ENCODE assay signal across 10 mouse cellular contexts in the genomic region with DNA sequence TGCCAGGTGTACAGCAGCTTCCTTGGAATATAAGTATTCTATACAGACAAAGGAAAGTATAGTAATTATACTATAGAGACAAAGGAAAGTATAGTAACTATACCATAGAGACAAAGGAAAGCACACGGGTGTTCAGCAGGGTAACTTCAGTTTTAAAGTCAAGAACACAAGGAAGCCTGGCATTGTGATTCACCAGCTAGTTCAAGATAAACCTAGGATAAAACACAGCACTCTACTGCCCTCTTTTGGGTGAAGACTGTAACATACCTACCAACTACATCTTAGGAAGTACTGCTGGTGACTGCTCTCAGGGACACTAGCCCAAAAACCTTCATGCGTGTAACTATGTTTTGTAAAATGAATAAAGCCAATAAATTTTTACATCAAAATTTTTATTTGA. TPM values are rescaled to one million over a fixed set of nuclear protein-coding genes. Genes with fewer than 3 reads are reported as not detected.
DNase-seq lines count a peak whose midpoint lies in the region; ATAC-seq and TF ChIP-seq lines count a peak whose summit lies in the region.
"Had no signal": no experiment of that assay in that cellular context is flagged by ENCODE, and none has a peak within 500 bp of the region (broad histone marks: within the 10 kb centered on the region; RNA-seq: fewer than 3 reads in every experiment).

No protein-coding gene starts in this region.

- 10% methylated on average over 2 of the region's 2 CpGs for WGBS in cerebellum, adult 2 months

- ATAC-seq in megakaryocyte-erythroid progenitor cell, adult 5-6 weeks (replicated peaks; ENCODE audit: low FRiP score, low TSS enrichment, poor library complexity, severe bottlenecking): peak; percentile 85

- no peak overlapping the region for H3K4me3 ChIP-seq in cerebellum, adult 2 months (replicated peaks; ENCODE audit: insufficient read depth, low read depth, low read length)
- H3K4me3 ChIP-seq: embryonic facial prominence, embryonic 12.5 days; megakaryocyte, embryonic 14.5 days had no signal

- TF ChIP-seq POLR2A in cerebellum, adult 2 months (IDR thresholded peaks at IDR 0.05; ENCODE audit: borderline replicate concordance, insufficient read depth, low read length): no peak

- H3K4me1 ChIP-seq in cerebellum, adult 2 months (ENCODE audit: control insufficient read depth, insufficient read depth, low read length): peaks cover 15% of the 10 kb centered on the region
- H3K4me1 ChIP-seq: embryonic facial prominence, embryonic 12.5 days had no signal

- H3K27me3 ChIP-seq in cerebellum, adult 2 months (ENCODE audit: control insufficient read depth, insufficient read depth, low read length): no peaks in the 10 kb centered on the region
- H3K27me3 ChIP-seq: embryonic facial prominence, embryonic 12.5 days; megakaryocyte, embryonic 14.5 days had no signal

- intact Hi-C loops in gastrocnemius, postnatal 14 days (cut with DNase I; ENCODE audit: low total_unique reads): loop anchor here (5.0 kb wide), 1 partner anchor 421 kb away; no protein-coding TSS in a partner anchor

- no peak overlapping the region for H3K27ac ChIP-seq in cerebellum, adult 2 months (ENCODE audit: insufficient read depth, low read length)
- H3K27ac ChIP-seq: embryonic facial prominence, embryonic 12.5 days had no signal

- peak; percentile 75 for DNase-seq in left cerebral cortex, adult 11 months (ENCODE audit: low spot score)
- DNase-seq in left cerebral cortex, adult 8-10 months (ENCODE audit: low spot score in 2 of 2): no peak
- peak; percentile 81 for DNase-seq in ES-CJ7 (ENCODE audit: low read depth, low spot score)
- DNase-seq in cerebellum, adult 2 months: peak in 1 of 2 experiments; percentile 86
- peak; percentile 41 to 75 for DNase-seq in heart, adult 9 months (ENCODE audit: low spot score in 2 of 2)
- DNase-seq in kidney, postnatal 14 days: peak; percentile 82
- no peak for DNase-seq in gastrocnemius, postnatal 14 days

- TF ChIP-seq CTCF in cerebellum, adult 2 months (IDR thresholded peaks at IDR 0.05; ENCODE audit: borderline replicate concordance, insufficient read depth, low read depth, low read length): peak; percentile 63

RNA-seq across cellular contexts. Expression of a gene that starts 14.9 kb away (rescaled TPM):
- total RNA-seq in left cerebral cortex, adult 8-10 months (2022): 10 to 100 TPM in 3 of 4 experiments, 1 to 10 TPM in 1; 9.6 to 12.8 (median 12.1) TPM
- polyA plus RNA-seq in cerebellum, adult 2 months (2012; rRNA removed): 7.9 and 8.1 TPM in 2 replicates
- 8.2 and 15.1 TPM in 2 replicates for total RNA-seq in megakaryocyte-erythroid progenitor cell, adult 5-6 weeks (2014; fragmentation: Nextera tagmentation)
- total RNA-seq in megakaryocyte-erythroid progenitor cell, adult 5-6 weeks (2017): 6.9 and 8.5 TPM in 2 replicates
- total RNA-seq in gastrocnemius, postnatal 14 days (2021): 1 to 10 TPM; 2.5 to 4.2 TPM

RNA-seq across cellular contexts. Expression of a gene that starts 15.3 kb away (rescaled TPM):
- 10 to 100 TPM; 18.0 to 20.6 (median 19.4) TPM for total RNA-seq in left cerebral cortex, adult 8-10 months (2022)
- 21.2 and 21.9 TPM in 2 replicates for polyA plus RNA-seq in cerebellum, adult 2 months (2012; rRNA removed)
- 40.1 and 40.2 TPM in 2 replicates for total RNA-seq in megakaryocyte-erythroid progenitor cell, adult 5-6 weeks (2014; fragmentation: Nextera tagmentation)
- total RNA-seq in megakaryocyte-erythroid progenitor cell, adult 5-6 weeks (2017): 6.3 and 12.5 TPM in 2 replicates
- 1 to 10 TPM; 6.9 to 7.3 TPM for total RNA-seq in gastrocnemius, postnatal 14 days (2021)

RNA-seq across cellular contexts. Expression of a gene that starts 40.2 kb away (rescaled TPM):
- total RNA-seq in left cerebral cortex, adult 8-10 months (2022): under 1 TPM; 0.41 to 0.99 (median 0.53) TPM
- polyA plus RNA-seq in cerebellum, adult 2 months (2012; rRNA removed): 0.52 and 0.93 TPM in 2 replicates
- total RNA-seq in megakaryocyte-erythroid progenitor cell, adult 5-6 weeks (2014; fragmentation: Nextera tagmentation): not detected in 2 replicates
- not detected in 2 replicates for total RNA-seq in megakaryocyte-erythroid progenitor cell, adult 5-6 weeks (2017)
- total RNA-seq in gastrocnemius, postnatal 14 days (2021): not detected
- polyA plus RNA-seq: embryonic facial prominence, embryonic 12.5 days had no signal

Comparison
In these comparisons a context has a peak if more than half of its experiments do, and no peak if none do; other contexts are left out.
1. DNase-seq: peak in left cerebral cortex, adult 11 months (single experiment), ES-CJ7 (single experiment), heart, adult 9 months (2 of 2) and kidney, postnatal 14 days (single experiment); none in left cerebral cortex, adult 8-10 months (0 of 2) and gastrocnemius, postnatal 14 days (single experiment).